ENCODE assay signal across 14 mouse cellular contexts in the genomic region with DNA sequence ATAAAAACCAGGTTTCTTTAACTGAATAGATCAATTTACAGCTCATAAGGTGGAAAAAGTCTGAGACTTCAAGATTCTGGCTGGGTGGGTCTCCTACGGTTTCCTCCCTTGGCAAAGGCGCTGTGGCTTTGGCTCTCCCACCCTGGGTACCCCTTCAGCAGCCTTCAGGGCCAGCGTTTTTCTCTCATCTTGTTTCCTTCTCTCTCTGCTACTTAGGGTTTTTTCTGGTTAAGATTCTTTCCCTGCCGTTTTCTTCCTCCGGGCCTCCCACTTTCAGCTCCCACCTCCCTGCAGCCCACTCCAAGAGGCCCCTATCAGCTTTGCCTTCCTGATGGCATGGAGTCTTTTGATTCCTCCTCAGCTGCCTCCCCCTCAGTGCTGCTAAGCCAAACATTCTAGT.
DNase-seq lines count a peak whose midpoint lies in the region; ATAC-seq and TF ChIP-seq lines count a peak whose summit lies in the region.
"Had no signal": no experiment of that assay in that cellular context is flagged by ENCODE, and none has a peak within 500 bp of the region (broad histone marks: within the 10 kb centered on the region; RNA-seq: fewer than 3 reads in every experiment).

No protein-coding gene starts in this region.

- TF ChIP-seq EP300 in lung, postnatal 0 days (IDR thresholded peaks at IDR 0.05): no peak

- H3K4me3 ChIP-seq in heart, embryonic 13.5 days: no peak overlapping the region
- no peak overlapping the region for H3K4me3 ChIP-seq in lung, embryonic 14.5 days (ENCODE audit: low read depth, low read length)
- H3K4me3 ChIP-seq in lung, postnatal 0 days (ENCODE audit: low read depth, low read length): no peak overlapping the region
- no peak overlapping the region for H3K4me3 ChIP-seq in embryonic facial prominence, embryonic 12.5 days
- no peak overlapping the region for H3K4me3 ChIP-seq in limb, embryonic 14.5 days (replicated peaks; ENCODE audit: low read length)
- H3K4me3 ChIP-seq: forebrain, embryonic 13.5 days; gastrocnemius, adult 2 months had no signal

- TF ChIP-seq POLR2A in limb, embryonic 14.5 days (IDR thresholded peaks at IDR 0.05; ENCODE audit: borderline replicate concordance, extremely low read depth, insufficient read depth, insufficient read length): no peak

- TF ChIP-seq CTCF in lung, embryonic 14.5 days (IDR thresholded peaks at IDR 0.05; ENCODE audit: low read depth): no peak
- TF ChIP-seq CTCF in lung, postnatal 0 days (IDR thresholded peaks at IDR 0.05): no peak

- intact Hi-C loops in heart, postnatal 10 days (cut with DNase I): no loop called here

- no peak for DNase-seq in heart, postnatal 10 days
- peak; percentile 32 for DNase-seq in lung, embryonic 14.5 days
- DNase-seq in lung, postnatal 0 days (ENCODE audit: low spot score): no peak
- DNase-seq in limb, embryonic 14.5 days (ENCODE audit: low spot score): peak; percentile 76
- DNase-seq in cerebellum, postnatal 36 days: no peak
- DNase-seq: adrenal gland, postnatal 25 days; gastrocnemius, adult 2 months; kidney, postnatal 14 days; left cerebral cortex, postnatal 4 days had no signal

- H3K27me3 ChIP-seq in heart, embryonic 13.5 days (replicated peaks): no peaks in the 10 kb centered on the region
- H3K27me3 ChIP-seq in lung, embryonic 14.5 days (ENCODE audit: insufficient read depth, low read length): no peaks in the 10 kb centered on the region
- H3K27me3 ChIP-seq in lung, postnatal 0 days (replicated peaks; ENCODE audit: insufficient read depth, low read length): no peaks in the 10 kb centered on the region
- no peaks in the 10 kb centered on the region for H3K27me3 ChIP-seq in embryonic facial prominence, embryonic 12.5 days
- no peaks in the 10 kb centered on the region for H3K27me3 ChIP-seq in limb, embryonic 14.5 days (ENCODE audit: control insufficient read depth, insufficient read depth, low read length)
- H3K27me3 ChIP-seq: forebrain, embryonic 13.5 days had no signal

- no peak overlapping the region for H3K9ac ChIP-seq in heart, embryonic 13.5 days
- no peak overlapping the region for H3K9ac ChIP-seq in lung, embryonic 14.5 days
- H3K9ac ChIP-seq in lung, postnatal 0 days (replicated peaks; ENCODE audit: low read depth): no peak overlapping the region
- no peak overlapping the region for H3K9ac ChIP-seq in embryonic facial prominence, embryonic 12.5 days
- no peak overlapping the region for H3K9ac ChIP-seq in limb, embryonic 14.5 days (ENCODE audit: low read depth, low read length, severe bottlenecking)
- H3K9ac ChIP-seq: forebrain, embryonic 13.5 days had no signal

- no peaks in the 10 kb centered on the region for H3K9me3 ChIP-seq in heart, embryonic 13.5 days
- no peaks in the 10 kb centered on the region for H3K9me3 ChIP-seq in lung, embryonic 14.5 days (ENCODE audit: low read depth, low read length)
- no peaks in the 10 kb centered on the region for H3K9me3 ChIP-seq in lung, postnatal 0 days (ENCODE audit: low read length)
- no peaks in the 10 kb centered on the region for H3K9me3 ChIP-seq in embryonic facial prominence, embryonic 12.5 days
- no peaks in the 10 kb centered on the region for H3K9me3 ChIP-seq in limb, embryonic 14.5 days (ENCODE audit: control insufficient read depth, low read length)
- H3K9me3 ChIP-seq: forebrain, embryonic 13.5 days had no signal

- H3K36me3 ChIP-seq in heart, embryonic 13.5 days: no peaks in the 10 kb centered on the region
- H3K36me3 ChIP-seq in lung, embryonic 14.5 days (ENCODE audit: insufficient read depth): no peaks in the 10 kb centered on the region
- no peaks in the 10 kb centered on the region for H3K36me3 ChIP-seq in lung, postnatal 0 days (ENCODE audit: insufficient read depth, low read length)
- no peaks in the 10 kb centered on the region for H3K36me3 ChIP-seq in embryonic facial prominence, embryonic 12.5 days
- H3K36me3 ChIP-seq in limb, embryonic 14.5 days (ENCODE audit: control insufficient read depth, insufficient read depth, low read length): no peaks in the 10 kb centered on the region
- H3K36me3 ChIP-seq: G1E had no signal

- WGBS in heart, embryonic 13.5 days: 32% methylated on average over 5 of the region's 5 CpGs
- 29% methylated on average over 5 of the region's 5 CpGs for WGBS in lung, embryonic 14.5 days
- 27% methylated on average over 5 of the region's 5 CpGs for WGBS in lung, postnatal 0 days
- WGBS in embryonic facial prominence, embryonic 12.5 days: 25% methylated on average over 5 of the region's 5 CpGs
- 14% methylated on average over 5 of the region's 5 CpGs for WGBS in limb, embryonic 14.5 days

- peaks cover 37% of the 10 kb centered on the region for H3K4me1 ChIP-seq in heart, embryonic 13.5 days
- peaks cover 5% of the 10 kb centered on the region for H3K4me1 ChIP-seq in lung, embryonic 14.5 days (ENCODE audit: insufficient read depth)
- H3K4me1 ChIP-seq in lung, postnatal 0 days (ENCODE audit: insufficient read depth, low read depth, low read length): no peaks in the 10 kb centered on the region
- H3K4me1 ChIP-seq in embryonic facial prominence, embryonic 12.5 days: peaks cover 35% of the 10 kb centered on the region; the same call in 1 of the 2 replicates
- H3K4me1 ChIP-seq in limb, embryonic 14.5 days (ENCODE audit: control insufficient read depth, insufficient read depth, low read length): peaks cover 52% of the 10 kb centered on the region

- peak overlapping the region; percentile 16; the same call in 1 of the 2 replicates for H3K4me2 ChIP-seq in heart, embryonic 13.5 days
- H3K4me2 ChIP-seq in lung, embryonic 14.5 days: no peak overlapping the region; the same call in 1 of the 2 replicates
- H3K4me2 ChIP-seq in lung, postnatal 0 days (replicated peaks; ENCODE audit: low read depth, low read length): no peak overlapping the region
- H3K4me2 ChIP-seq in embryonic facial prominence, embryonic 12.5 days (replicated peaks): peak overlapping the region; percentile 16; the same call in 1 of the 2 replicates
- no peak overlapping the region; the same call in 1 of the 2 replicates for H3K4me2 ChIP-seq in limb, embryonic 14.5 days (replicated peaks; ENCODE audit: low read depth, low read length, severe bottlenecking)
- H3K4me2 ChIP-seq: forebrain, embryonic 13.5 days had no signal

- ATAC-seq in heart, embryonic 13.5 days (ENCODE audit: extremely low read depth, insufficient number of reproducible peaks, low FRiP score, low TSS enrichment): no peak
- ATAC-seq in lung, embryonic 14.5 days (ENCODE audit: insufficient read depth): no peak
- no peak for ATAC-seq in lung, postnatal 0 days
- no peak; the same call in 1 of the 2 replicates for ATAC-seq in embryonic facial prominence, embryonic 12.5 days (ENCODE audit: insufficient number of reproducible peaks, insufficient read depth, low FRiP score, low TSS enrichment)
- peak; percentile 62 for ATAC-seq in limb, embryonic 14.5 days (ENCODE audit: low FRiP score, low read depth)
- ATAC-seq: forebrain, embryonic 13.5 days; midbrain, embryonic 16.5 days had no signal

- H3K27ac ChIP-seq in heart, embryonic 13.5 days (replicated peaks): peak overlapping the region; percentile 48; the same call in 1 of the 2 replicates
- peak overlapping the region; percentile 54; the same call in 1 of the 2 replicates for H3K27ac ChIP-seq in lung, embryonic 14.5 days (ENCODE audit: low read depth)
- H3K27ac ChIP-seq in lung, postnatal 0 days (ENCODE audit: low read length): no peak overlapping the region
- peak overlapping the region; percentile 83 for H3K27ac ChIP-seq in embryonic facial prominence, embryonic 12.5 days
- peak overlapping the region; percentile 76 for H3K27ac ChIP-seq in limb, embryonic 14.5 days (replicated peaks; ENCODE audit: low read depth, low read length)
- H3K27ac ChIP-seq: forebrain, embryonic 13.5 days; gastrocnemius, adult 2 months had no signal

Comparison
In these comparisons a context has a peak if more than half of its experiments do, and no peak if none do; other contexts are left out.
1. DNase-seq: peak in lung, embryonic 14.5 days (single experiment) and limb, embryonic 14.5 days (single experiment); none in heart, postnatal 10 days (0 of 2), lung, postnatal 0 days (single experiment) and cerebellum, postnatal 36 days (0 of 2).
2. H3K4me2 ChIP-seq: peak in heart, embryonic 13.5 days (single experiment) and embryonic facial prominence, embryonic 12.5 days (single experiment); none in lung, embryonic 14.5 days (single experiment), lung, postnatal 0 days (single experiment) and limb, embryonic 14.5 days (single experiment).